Mouse (Mus musculus): ENCODE results near the gene Ankrd2.

DNA sequence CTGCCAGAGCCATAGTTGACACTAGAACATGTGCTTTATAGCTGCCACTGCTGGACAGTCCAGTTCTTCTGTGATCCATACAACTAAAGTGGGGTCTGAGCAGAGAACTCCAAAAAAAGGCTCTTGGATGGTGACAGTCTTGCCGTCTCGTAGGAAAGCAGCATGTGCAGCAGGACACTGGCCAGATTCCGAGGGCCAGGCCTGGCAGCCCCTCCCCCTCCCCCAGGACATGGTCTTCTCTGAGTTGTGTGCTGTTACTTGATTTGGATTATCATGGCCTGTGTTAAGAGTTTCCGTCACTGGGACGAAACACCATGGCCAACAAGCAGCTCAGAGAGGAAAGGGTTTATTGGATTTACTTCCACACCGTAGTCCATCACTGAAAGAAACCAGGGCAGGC lies 31.5 kb upstream of the Ankrd2 start:
- TF ChIP-seq CTCF (IDR thresholded peaks at IDR 0.05; ENCODE audit: low read depth) = no peak
- no peak for TF ChIP-seq EP300 (IDR thresholded peaks at IDR 0.05; ENCODE audit: low read depth)

Measured in heart, postnatal 0 days (tissue).